Mouse (Mus musculus): ENCODE results near the gene Gm8247. TPM values are rescaled to one million over a fixed set of nuclear protein-coding genes. Genes with fewer than 3 reads are reported as not detected.
"Not testable (repeated sequence)": the region's sequence is repeated elsewhere in the genome, so short reads cannot be mapped to it uniquely, and the experiment has no call there.

Gene Gm8247
- not detected for total RNA-seq (2021)

GRCm38 (mm10) chr14:44582853-44583252 is at the start of gene Gm8247:
Gm8247 (plus strand) TSS chr14:44583153.
- intact Hi-C loops (cut with DNase I); DNase-seq (ENCODE audit: low spot score): not testable (repeated sequence)

DNA sequence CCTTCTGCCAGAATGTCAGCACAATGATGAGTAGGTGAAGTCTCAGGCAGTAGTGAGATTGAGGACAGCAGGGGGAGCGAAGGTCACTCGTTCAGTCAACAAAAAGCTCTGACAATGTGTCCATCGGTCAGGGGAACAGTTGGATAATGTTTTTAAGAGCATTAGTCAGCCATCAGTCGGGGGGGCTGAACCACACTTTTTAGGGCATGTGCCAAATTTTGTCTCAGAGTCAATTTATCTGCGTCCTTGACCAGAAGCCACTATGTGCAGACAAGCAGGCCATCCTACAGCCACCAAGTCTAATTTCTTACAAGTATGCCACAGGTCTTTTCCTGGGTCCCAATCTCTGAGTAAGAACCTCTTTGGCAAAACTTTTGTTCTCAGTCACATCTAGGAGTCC is 35.0 kb upstream of the Gm8247 start:
- intact Hi-C loops (cut with DNase I); DNase-seq (ENCODE audit: low spot score): not testable (repeated sequence)

- intact Hi-C loops (cut with DNase I), result not testable (repeated sequence)
- DNase-seq (ENCODE audit: low spot score), result peak; percentile 1
Observed at GRCm38 (mm10) chr14:44591765-44592164, 8.8 kb downstream of the Gm8247 start.

GRCm38 (mm10) chr14:44627737-44628136 is 44.8 kb downstream of the Gm8247 start, which contains the start of gene Gm5624:
Gm5624 (minus strand) TSS chr14:44627938.
- intact Hi-C loops (cut with DNase I); DNase-seq (ENCODE audit: low spot score): not testable (repeated sequence)

Other genes with a start within 250 kb of the Gm8247 start
- gene Gm5930, start 244.6 kb upstream of the Gm8247 start, total RNA-seq (2021), result not detected
- gene Gm8229, start 217.8 kb upstream of the Gm8247 start, total RNA-seq (2021), result not detected
- gene Gm3371, start 172.5 kb upstream of the Gm8247 start, total RNA-seq (2021), result not detected
- not detected for gene Gm8232, start 149.5 kb upstream of the Gm8247 start, total RNA-seq (2021)
- gene BC061237, start 90.7 kb upstream of the Gm8247 start, total RNA-seq (2021), result not detected
- not detected for gene Gm17093, start 64.9 kb upstream of the Gm8247 start, total RNA-seq (2021)
- gene Gm5624, start 44.8 kb downstream of the Gm8247 start, total RNA-seq (2021), result not detected
- not detected for gene Gm8257, start 123.3 kb downstream of the Gm8247 start, total RNA-seq (2021)
- not detected for gene Gm8267, start 167.2 kb downstream of the Gm8247 start, total RNA-seq (2021)